Mouse (Mus musculus) testis, adult 10 weeks (tissue): ENCODE results near the gene Olfr1057. TPM values are rescaled to one million over a fixed set of nuclear protein-coding genes. Genes with fewer than 3 reads are reported as not detected.

Experiments used
- polyA plus RNA-seq: library from polyadenylated mRNA; stranded (reverse); fragments of 350-450 nt; fragmentation: Illumina TruSeq; extraction: RNeasy Lipid Tissue Mini Kit (QIAGEN cat#74804); gene quantifications from one replicate; pipeline ENCODE4 v1.2.3, GENCODE M21; 2014; ENCODE audit warnings: low read depth, low replicate concordance

Olfr1057 gene
- not detected for polyA plus RNA-seq

GRCm38 (mm10) chr2:86378293-86378692, at the start of gene Olfr1057:
Olfr1057 (minus strand) TSS chr2:86378393.

GRCm38 (mm10) chr2:86426649-86427048, 48.5 kb upstream of the Olfr1057 start, which contains the start of gene Olfr1062:
Olfr1062 (minus strand) TSS chr2:86426749.

GRCm38 (mm10) chr2:86413950-86414349, 35.8 kb upstream of the Olfr1057 start, which contains the start of gene Olfr1061:
Olfr1061 (minus strand) TSS chr2:86414050.

GRCm38 (mm10) chr2:86388461-86388860, 10.3 kb upstream of the Olfr1057 start, which contains the start of gene Olfr1058:
Olfr1058 (minus strand) TSS chr2:86388561.

GRCm38 (mm10) chr2:86362369-86362768, 15.8 kb downstream of the Olfr1057 start, which contains the start of gene Olfr1056:
Olfr1056 (minus strand) TSS chr2:86362469.

GRCm38 (mm10) chr2:86350184-86350583, 28.0 kb downstream of the Olfr1057 start, which contains the start of gene Olfr1055:
Olfr1055 (minus strand) TSS chr2:86350284.

GRCm38 (mm10) chr2:86335333-86335732, 42.9 kb downstream of the Olfr1057 start, which contains the start of gene Olfr1054:
Olfr1054 (minus strand) TSS chr2:86335433.

Other genes starting within 250 kb of the Olfr1057 start
- not detected for gene Olfr1039, start 242.5 kb downstream of the Olfr1057 start, polyA plus RNA-seq
- gene Olfr1040, start 231.7 kb downstream of the Olfr1057 start, polyA plus RNA-seq, result not detected
- gene Olfr1042, start 216.6 kb downstream of the Olfr1057 start, polyA plus RNA-seq, result not detected
- gene Olfr1043, start 210.9 kb downstream of the Olfr1057 start, polyA plus RNA-seq, result not detected
- not detected for gene Olfr1044, start 200.6 kb downstream of the Olfr1057 start, polyA plus RNA-seq
- gene Olfr52, start 192.7 kb downstream of the Olfr1057 start, polyA plus RNA-seq, result not detected
- not detected for gene Olfr1045, start 175.4 kb downstream of the Olfr1057 start, polyA plus RNA-seq
- gene Olfr1046, start 159.1 kb downstream of the Olfr1057 start, polyA plus RNA-seq, result not detected
- not detected for gene Olfr1047, start 147.0 kb downstream of the Olfr1057 start, polyA plus RNA-seq
- not detected for gene Olfr1048, start 138.1 kb downstream of the Olfr1057 start, polyA plus RNA-seq
- not detected for gene Olfr1049, start 120.1 kb downstream of the Olfr1057 start, polyA plus RNA-seq
- gene Olfr1051, start 99.3 kb downstream of the Olfr1057 start, polyA plus RNA-seq, result not detected
- gene Olfr1052, start 85.9 kb downstream of the Olfr1057 start, polyA plus RNA-seq, result not detected
- gene Olfr1053, start 63.1 kb downstream of the Olfr1057 start, polyA plus RNA-seq, result not detected
- gene Olfr1054, start 43.0 kb downstream of the Olfr1057 start, polyA plus RNA-seq, result not detected
- not detected for gene Olfr1055, start 28.1 kb downstream of the Olfr1057 start, polyA plus RNA-seq
- not detected for gene Olfr1056, start 15.9 kb downstream of the Olfr1057 start, polyA plus RNA-seq
- not detected for gene Olfr1058, start 10.2 kb upstream of the Olfr1057 start, polyA plus RNA-seq
- gene Olfr1061, start 35.7 kb upstream of the Olfr1057 start, polyA plus RNA-seq, result not detected
- gene Olfr1062, start 48.4 kb upstream of the Olfr1057 start, polyA plus RNA-seq, result not detected
- gene Olfr1065, start 72.2 kb upstream of the Olfr1057 start, polyA plus RNA-seq, result not detected
- not detected for gene Olfr1066, start 77.9 kb upstream of the Olfr1057 start, polyA plus RNA-seq
- not detected for gene Olfr228, start 109.0 kb upstream of the Olfr1057 start, polyA plus RNA-seq
- gene Olfr1076, start 130.1 kb upstream of the Olfr1057 start, polyA plus RNA-seq, result not detected
- not detected for gene Olfr1079, start 164.1 kb upstream of the Olfr1057 start, polyA plus RNA-seq
- not detected for gene Olfr1080, start 179.8 kb upstream of the Olfr1057 start, polyA plus RNA-seq
- gene Olfr1082, start 220.6 kb upstream of the Olfr1057 start, polyA plus RNA-seq, result not detected